Mouse (Mus musculus): Measurements from ENCODE around the gene 4931406C07Rik.

The 4931406C07Rik gene

GRCm38 (mm10) chr9:15288402-15288801 lies 17.8 kb downstream of the 4931406C07Rik start:
- no peak for DNase-seq

- DNase-seq = no peak
These were observed 18.4 kb downstream of the 4931406C07Rik start for GRCm38 (mm10) chr9:15287846-15288245.

- peak; percentile 19 to 31 for DNase-seq
These were observed 20.8 kb downstream of the 4931406C07Rik start for GRCm38 (mm10) chr9:15285443-15285842.

GRCm38 (mm10) chr9:15280491-15280879 lies 25.8 kb downstream of the 4931406C07Rik start:
- DNase-seq = peak in 1 of 2 experiments; percentile 13

GRCm38 (mm10) chr9:15279649-15280490 lies 26.4 kb downstream of the 4931406C07Rik start, which contains the start of gene Med17:
Med17 (minus strand) TSS chr9:15279931.
- DNase-seq = peak; percentile 94 to 96

- DNase-seq = no peak
These were observed 27.1 kb downstream of the 4931406C07Rik start for GRCm38 (mm10) chr9:15279139-15279648.

GRCm38 (mm10) chr9:15278343-15278742 lies 27.9 kb downstream of the 4931406C07Rik start:
- DNase-seq = no peak

- DNase-seq = no peak
These were observed 29.4 kb downstream of the 4931406C07Rik start for GRCm38 (mm10) chr9:15276855-15277254.

- DNase-seq = no peak
These were observed 32.3 kb downstream of the 4931406C07Rik start for GRCm38 (mm10) chr9:15273981-15274380.

GRCm38 (mm10) chr9:15263487-15263886 lies 42.8 kb downstream of the 4931406C07Rik start:
- no peak for DNase-seq

GRCm38 (mm10) chr9:15261980-15262379 lies 44.3 kb downstream of the 4931406C07Rik start:
- DNase-seq = no peak

GRCm38 (mm10) chr9:15256214-15256613 lies 50.0 kb downstream of the 4931406C07Rik start:
- no peak for DNase-seq

- DNase-seq = no peak
These were observed 51.7 kb downstream of the 4931406C07Rik start for GRCm38 (mm10) chr9:15254501-15254900.

- DNase-seq = no peak
These were observed 54.1 kb downstream of the 4931406C07Rik start for GRCm38 (mm10) chr9:15252196-15252595.

GRCm38 (mm10) chr9:15250376-15250775 lies 55.9 kb downstream of the 4931406C07Rik start:
- DNase-seq = peak; percentile 21 to 22

- DNase-seq = no peak
These were observed 60.8 kb downstream of the 4931406C07Rik start for GRCm38 (mm10) chr9:15245319-15246075.

- DNase-seq = no peak
These were observed 64.1 kb downstream of the 4931406C07Rik start for GRCm38 (mm10) chr9:15242130-15242529.

- peak; percentile 83 to 86 for DNase-seq
These were observed 64.7 kb downstream of the 4931406C07Rik start for GRCm38 (mm10) chr9:15241596-15241939.

- DNase-seq = no peak
These were observed 65.2 kb downstream of the 4931406C07Rik start for GRCm38 (mm10) chr9:15240863-15241595.

- no peak for DNase-seq
These were observed 66.2 kb downstream of the 4931406C07Rik start for GRCm38 (mm10) chr9:15240006-15240405.

GRCm38 (mm10) chr9:15239042-15239925 lies 67.0 kb downstream of the 4931406C07Rik start, which contains the start of gene Vstm5:
Vstm5 (plus strand) TSS chr9:15239045.
- DNase-seq = peak; percentile 63 to 74

All from kidney, postnatal 4 days (tissue).